In genomic region chr4:89310491-89311254, GRCm38 (mm10) we compare ENCODE assay signal across 7 mouse cellular contexts. TPM values are rescaled to one million over a fixed set of nuclear protein-coding genes. Genes with fewer than 3 reads are reported as not detected.
A peak's percentile ranks its signal among the peaks of the same experiment; 100 is the strongest.
DNase-seq lines count a peak whose midpoint lies in the region; ATAC-seq and TF ChIP-seq lines count a peak whose summit lies in the region.

Gene Cdkn2b (minus strand): TSS chr4:89311039.

- WGBS in bone marrow, adult 2 months, result under 1% methylated on average over 61 of the region's 61 CpGs
- under 1% methylated on average over 41 of the region's 61 CpGs for WGBS in embryonic facial prominence, embryonic 14.5 days
- whole genome bisulfite sequencing in limb, embryonic 10.5 days, result under 1% methylated on average over 61 of the region's 61 CpGs
- under 1% methylated on average over 58 of the region's 61 CpGs for WGBS in midbrain, embryonic 11.5 days
- WGBS in small intestine, adult 2 months, result under 1% methylated on average over 61 of the region's 61 CpGs

- no peaks in the 10 kb centered on the region for H3K36me3 ChIP-seq in embryonic facial prominence, embryonic 14.5 days (ENCODE audit: control insufficient read depth, insufficient read depth, low read length)
- no peaks in the 10 kb centered on the region for H3K36me3 ChIP-seq in limb, embryonic 10.5 days
- no peaks in the 10 kb centered on the region for H3K36me3 ChIP-seq in midbrain, embryonic 11.5 days (ENCODE audit: control insufficient read depth, insufficient read depth, low read length)
- H3K36me3 ChIP-seq in small intestine, adult 2 months (ENCODE audit: control insufficient read depth, insufficient read depth, low read length), result peaks cover 23% of the 10 kb centered on the region

- peak within 1 kb of the TSS; percentile 50 for H3K4me3 ChIP-seq in bone marrow, adult 2 months (replicated peaks; ENCODE audit: control insufficient read depth, low read depth, low read length)
- H3K4me3 ChIP-seq in embryonic facial prominence, embryonic 14.5 days (ENCODE audit: low read depth, low read length), result peak within 1 kb of the TSS; percentile 49
- H3K4me3 ChIP-seq in limb, embryonic 10.5 days, result peak within 1 kb of the TSS; percentile 60
- peak within 1 kb of the TSS; percentile 48 for H3K4me3 ChIP-seq in midbrain, embryonic 11.5 days (ENCODE audit: low read depth, low read length)
- H3K4me3 ChIP-seq in small intestine, adult 2 months (ENCODE audit: low read depth, low read length), result peak within 1 kb of the TSS; percentile 91

- peaks cover 79% of the 10 kb centered on the region for H3K27me3 ChIP-seq in embryonic facial prominence, embryonic 14.5 days (replicated peaks; ENCODE audit: control insufficient read depth, insufficient read depth, low read length)
- peaks cover 91% of the 10 kb centered on the region for H3K27me3 ChIP-seq in limb, embryonic 10.5 days (ENCODE audit: low read depth, poor library complexity, severe bottlenecking)
- H3K27me3 ChIP-seq in midbrain, embryonic 11.5 days (ENCODE audit: control insufficient read depth, insufficient read depth, low read length), result peaks cover 65% of the 10 kb centered on the region
- H3K27me3 ChIP-seq in small intestine, adult 2 months (ENCODE audit: control insufficient read depth, insufficient read depth, low read length), result peaks cover 6% of the 10 kb centered on the region

- peak; percentile 68 for TF ChIP-seq CTCF in bone marrow, adult 2 months (IDR thresholded peaks at IDR 0.05; ENCODE audit: control insufficient read depth, insufficient read depth, low read length)
- TF ChIP-seq CTCF in small intestine, adult 2 months (IDR thresholded peaks at IDR 0.05; ENCODE audit: extremely low read depth, insufficient read length, insufficient replicate concordance, low read depth, low read length), result peak; percentile 93

- H3K4me2 ChIP-seq in embryonic facial prominence, embryonic 14.5 days (ENCODE audit: low read depth, low read length), result peak within 1 kb of the TSS; percentile 82
- H3K4me2 ChIP-seq in midbrain, embryonic 11.5 days, result peak within 1 kb of the TSS; percentile 95

- no peaks in the 10 kb centered on the region for H3K9me3 ChIP-seq in embryonic facial prominence, embryonic 14.5 days (ENCODE audit: control insufficient read depth, low read length)
- no peaks in the 10 kb centered on the region for H3K9me3 ChIP-seq in limb, embryonic 10.5 days (replicated peaks)
- no peaks in the 10 kb centered on the region for H3K9me3 ChIP-seq in midbrain, embryonic 11.5 days (ENCODE audit: control insufficient read depth, low read length)

- peak; percentile 90 for ATAC-seq in embryonic facial prominence, embryonic 14.5 days (ENCODE audit: low read depth)
- ATAC-seq in midbrain, embryonic 11.5 days (ENCODE audit: low FRiP score), result peak; percentile 95

- no peak for TF ChIP-seq POLR2A in bone marrow, adult 2 months (IDR thresholded peaks at IDR 0.05; ENCODE audit: borderline replicate concordance, control insufficient read depth, low read depth, low read length)
- TF ChIP-seq POLR2A in small intestine, adult 2 months (IDR thresholded peaks at IDR 0.05; ENCODE audit: low read depth, low read length), result peak; percentile 80

- H3K4me1 ChIP-seq in bone marrow, adult 2 months (ENCODE audit: control insufficient read depth, insufficient read depth, low read length), result no peaks in the 10 kb centered on the region
- H3K4me1 ChIP-seq in embryonic facial prominence, embryonic 14.5 days (ENCODE audit: control insufficient read depth, insufficient read depth, low read length), result no peaks in the 10 kb centered on the region; the same call in 1 of the 2 replicates
- H3K4me1 ChIP-seq in limb, embryonic 10.5 days, result peaks cover 9% of the 10 kb centered on the region
- peaks cover 2% of the 10 kb centered on the region; the same call in 1 of the 2 replicates for H3K4me1 ChIP-seq in midbrain, embryonic 11.5 days (ENCODE audit: control insufficient read depth, insufficient read depth, low read length)
- H3K4me1 ChIP-seq in small intestine, adult 2 months (ENCODE audit: control insufficient read depth, insufficient read depth, insufficient read length, low read length), result peaks cover 6% of the 10 kb centered on the region

- DNase-seq in embryonic facial prominence, embryonic 14.5 days (ENCODE audit: low spot score), result peak; percentile 81
- DNase-seq in heart, adult 18-20 months, result peak; percentile 96 to 98
- peak; percentile 93 for DNase-seq in kidney, adult 18-20 months
- DNase-seq in limb, embryonic 10.5 days (ENCODE audit: low spot score), result peak; percentile 89
- DNase-seq in midbrain, embryonic 11.5 days (ENCODE audit: low spot score, missing footprints), result peak; percentile 99

- H3K27ac ChIP-seq in bone marrow, adult 2 months (ENCODE audit: control insufficient read depth, insufficient read depth, low read depth, low read length, poor library complexity), result no peak within 1 kb of the TSS
- H3K27ac ChIP-seq in embryonic facial prominence, embryonic 14.5 days (replicated peaks; ENCODE audit: low read depth, low read length), result no peak within 1 kb of the TSS
- H3K27ac ChIP-seq in limb, embryonic 10.5 days, result no peak within 1 kb of the TSS
- H3K27ac ChIP-seq in midbrain, embryonic 11.5 days (ENCODE audit: low read depth, low read length), result no peak within 1 kb of the TSS
- peak within 1 kb of the TSS; percentile 95 for H3K27ac ChIP-seq in small intestine, adult 2 months (ENCODE audit: insufficient read depth, low read depth, low read length)

- H3K9ac ChIP-seq in embryonic facial prominence, embryonic 14.5 days (ENCODE audit: low read depth, low read length), result 0 out of 2 replicates have a peak within 1 kb of the TSS, but pooled peaks have one; percentile 5
- peak within 1 kb of the TSS; percentile 38 for H3K9ac ChIP-seq in midbrain, embryonic 11.5 days (ENCODE audit: low read length)

RNA-seq across cellular contexts. Expression of gene Cdkn2b, which starts in this region (rescaled TPM):
- 2.5 TPM in 1 of 2 replicates, not detected in the other for polyA plus RNA-seq in bone marrow, adult 2 months (2011; ENCODE audit: insufficient read depth, insufficient read length, low replicate concordance, missing spikeins)
- 2.5 and 3.2 TPM in 2 replicates for polyA plus RNA-seq in embryonic facial prominence, embryonic 14.5 days (2014; fragmentation: Nextera tagmentation; extraction: Ambion mirVana)
- total RNA-seq in heart, adult 18-20 months (2021), result 1 to 10 TPM in 1 of 2 experiments, under 1 TPM in 1; 0.82 to 1.5 TPM
- 0.18 and 0.34 TPM in 2 replicates for polyA plus RNA-seq in limb, embryonic 10.5 days (2016; fragmentation: Nextera tagmentation; extraction: Ambion mirVana)
- polyA plus RNA-seq in midbrain, embryonic 11.5 days (2014; fragmentation: Nextera tagmentation; extraction: Ambion mirVana), result 0.15 TPM in 1 of 2 replicates, not detected in the other
- polyA plus RNA-seq in small intestine, adult 2 months (2012; rRNA removed), result 136 and 280 TPM in 2 replicates

Comparison
In these comparisons a context has a peak if more than half of its experiments do, and no peak if none do; other contexts are left out.
1. RNA of gene Cdkn2b (polyA plus RNA-seq): 136 to 280 TPM in small intestine, adult 2 months; 2.5 TPM in bone marrow, adult 2 months, 2.5 to 3.2 TPM in embryonic facial prominence, embryonic 14.5 days, 0.18 to 0.34 TPM in limb, embryonic 10.5 days and 0.15 TPM in midbrain, embryonic 11.5 days; every median in the first group is over 10 times any median in the second.
2. Peak in DNase-seq and H3K4me3 ChIP-seq in limb, embryonic 10.5 days; RNA of the gene not detected or under 1 TPM.
3. Peak in DNase-seq, ATAC-seq, H3K4me3 ChIP-seq, H3K9ac ChIP-seq and H3K4me2 ChIP-seq in midbrain, embryonic 11.5 days; RNA of the gene not detected or under 1 TPM.
4. Peak in every context shown above with its lines, with median percentiles within 50 percentile points of each other: H3K4me3 ChIP-seq and DNase-seq.